Mouse (Mus musculus): Measurements from ENCODE around the gene Nktr. TPM values are rescaled to one million over a fixed set of nuclear protein-coding genes. Genes with fewer than 3 reads are reported as not detected.

The Nktr gene
- 46.8 and 64.6 TPM in 2 replicates for polyA plus RNA-seq (2014; fragmentation: Nextera tagmentation; extraction: Ambion mirVana)

GRCm38 (mm10) chr9:121718792-121719318 is at the start of gene Nktr:
Nktr (plus strand) TSS chr9:121719169.
- Histone ChIP-seq H3K4me2 (peak within 1 kb of the TSS; percentile 88), H3K27me3 (ENCODE audit: control insufficient read depth, insufficient read depth, low read length) (no peaks in the 10 kb centered on the region), H3K4me3 (ENCODE audit: low read depth, low read length) (peak within 1 kb of the TSS; percentile 81), H3K36me3 (ENCODE audit: control insufficient read depth, insufficient read depth, low read length) (no peaks in the 10 kb centered on the region), H3K9ac (ENCODE audit: low read depth, low read length) (peak within 1 kb of the TSS; percentile 93), H3K9me3 (replicated peaks; ENCODE audit: control insufficient read depth, low read length) (no peaks in the 10 kb centered on the region), H3K4me1 (ENCODE audit: control insufficient read depth, insufficient read depth, low read length) (peaks cover 7% of the 10 kb centered on the region), H3K27ac (ENCODE audit: low read depth, low read length) (peak within 1 kb of the TSS; percentile 96)
- WGBS (ENCODE audit: insufficient replicate concordance), result under 1% methylated on average over 56 of the region's 61 CpGs
- ATAC-seq (replicated peaks; ENCODE audit: insufficient number of reproducible peaks, low FRiP score, low TSS enrichment), result peak; percentile 99

DNA sequence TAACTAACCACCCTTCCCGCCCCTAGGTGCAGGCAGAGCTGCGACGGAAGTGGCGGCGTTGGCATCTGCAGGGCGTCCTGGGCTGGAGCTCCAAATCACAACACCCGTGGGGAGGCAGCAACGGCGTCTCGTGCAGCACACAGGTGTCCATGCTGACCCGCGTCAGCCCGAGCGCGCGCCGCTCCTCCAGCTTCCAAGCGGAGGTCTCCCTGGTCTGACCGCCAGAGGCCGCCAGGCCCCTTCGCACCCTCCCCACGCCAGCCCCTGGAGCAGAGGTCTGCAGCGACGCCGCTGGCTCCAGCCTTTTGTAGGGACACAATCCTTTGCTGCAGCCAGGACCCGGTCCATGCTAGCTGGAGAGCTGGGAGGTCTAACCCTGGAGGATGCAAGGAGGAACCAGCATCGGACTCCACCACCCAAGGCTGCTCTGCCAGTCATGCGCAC is 49.6 kb upstream of the Nktr start:
- peak overlapping the region; percentile 27 for H3K4me3 ChIP-seq (ENCODE audit: low read depth, low read length)
- WGBS (ENCODE audit: insufficient replicate concordance), result 1% methylated on average over 28 of the region's 28 CpGs
- H3K27ac ChIP-seq (ENCODE audit: low read depth, low read length), result no peak overlapping the region
- H3K4me2 ChIP-seq, result peak overlapping the region; percentile 71
- H3K9me3 ChIP-seq (replicated peaks; ENCODE audit: control insufficient read depth, low read length), result no peaks in the 10 kb centered on the region
- no peaks in the 10 kb centered on the region for H3K36me3 ChIP-seq (ENCODE audit: control insufficient read depth, insufficient read depth, low read length)
- ATAC-seq (replicated peaks; ENCODE audit: insufficient number of reproducible peaks, low FRiP score, low TSS enrichment), result no peak; the same call in 1 of the 2 replicates
- peaks cover 26% of the 10 kb centered on the region for H3K4me1 ChIP-seq (ENCODE audit: control insufficient read depth, insufficient read depth, low read length)
- peak overlapping the region; percentile 53; the same call in 1 of the 2 replicates for H3K9ac ChIP-seq (ENCODE audit: low read depth, low read length)
- H3K27me3 ChIP-seq (ENCODE audit: control insufficient read depth, insufficient read depth, low read length), result peaks cover 44% of the 10 kb centered on the region

- Histone ChIP-seq H3K36me3 (ENCODE audit: control insufficient read depth, insufficient read depth, low read length) (no peaks in the 10 kb centered on the region), H3K4me2 (no peak overlapping the region), H3K27me3 (ENCODE audit: control insufficient read depth, insufficient read depth, low read length) (peaks cover 35% of the 10 kb centered on the region), H3K27ac (ENCODE audit: low read depth, low read length) (no peak overlapping the region), H3K4me1 (ENCODE audit: control insufficient read depth, insufficient read depth, low read length) (peaks cover 26% of the 10 kb centered on the region), H3K9ac (ENCODE audit: low read depth, low read length) (no peak overlapping the region), H3K9me3 (replicated peaks; ENCODE audit: control insufficient read depth, low read length) (no peaks in the 10 kb centered on the region), H3K4me3 (ENCODE audit: low read depth, low read length) (no peak overlapping the region)
- WGBS (ENCODE audit: insufficient replicate concordance), result 25% methylated on average over 7 of the region's 7 CpGs
- no peak for ATAC-seq (replicated peaks; ENCODE audit: insufficient number of reproducible peaks, low FRiP score, low TSS enrichment)
Observed at GRCm38 (mm10) chr9:121671300-121671699, 47.7 kb upstream of the Nktr start.

GRCm38 (mm10) chr9:121672311-121672710 is 46.7 kb upstream of the Nktr start:
- 22% methylated on average over 5 of the region's 5 CpGs for WGBS (ENCODE audit: insufficient replicate concordance)
- H3K4me2 ChIP-seq, result no peak overlapping the region
- no peak overlapping the region for H3K27ac ChIP-seq (ENCODE audit: low read depth, low read length)
- H3K9me3 ChIP-seq (replicated peaks; ENCODE audit: control insufficient read depth, low read length), result no peaks in the 10 kb centered on the region
- H3K27me3 ChIP-seq (ENCODE audit: control insufficient read depth, insufficient read depth, low read length), result peaks cover 26% of the 10 kb centered on the region
- no peaks in the 10 kb centered on the region for H3K36me3 ChIP-seq (ENCODE audit: control insufficient read depth, insufficient read depth, low read length)
- no peak overlapping the region for H3K4me3 ChIP-seq (ENCODE audit: low read depth, low read length)
- no peak for ATAC-seq (replicated peaks; ENCODE audit: insufficient number of reproducible peaks, low FRiP score, low TSS enrichment)
- no peak overlapping the region for H3K9ac ChIP-seq (ENCODE audit: low read depth, low read length)
- H3K4me1 ChIP-seq (ENCODE audit: control insufficient read depth, insufficient read depth, low read length), result peaks cover 26% of the 10 kb centered on the region

- Histone ChIP-seq H3K9ac (ENCODE audit: low read depth, low read length) (no peak overlapping the region), H3K4me1 (ENCODE audit: control insufficient read depth, insufficient read depth, low read length) (peaks cover 26% of the 10 kb centered on the region), H3K9me3 (replicated peaks; ENCODE audit: control insufficient read depth, low read length) (no peaks in the 10 kb centered on the region), H3K27ac (ENCODE audit: low read depth, low read length) (no peak overlapping the region), H3K4me2 (no peak overlapping the region), H3K4me3 (ENCODE audit: low read depth, low read length) (no peak overlapping the region), H3K36me3 (ENCODE audit: control insufficient read depth, insufficient read depth, low read length) (no peaks in the 10 kb centered on the region), H3K27me3 (ENCODE audit: control insufficient read depth, insufficient read depth, low read length) (peaks cover 14% of the 10 kb centered on the region)
- 86% methylated on average over 5 of the region's 5 CpGs for WGBS (ENCODE audit: insufficient replicate concordance)
- no peak for ATAC-seq (replicated peaks; ENCODE audit: insufficient number of reproducible peaks, low FRiP score, low TSS enrichment)
Observed at GRCm38 (mm10) chr9:121673716-121674115, 45.3 kb upstream of the Nktr start.

- H3K9me3 ChIP-seq (replicated peaks; ENCODE audit: control insufficient read depth, low read length), result no peaks in the 10 kb centered on the region
- no peak overlapping the region for H3K4me2 ChIP-seq
- no peaks in the 10 kb centered on the region for H3K36me3 ChIP-seq (ENCODE audit: control insufficient read depth, insufficient read depth, low read length)
- WGBS (ENCODE audit: insufficient replicate concordance), result 78% methylated on average over 9 of the region's 9 CpGs
- no peak for ATAC-seq (replicated peaks; ENCODE audit: insufficient number of reproducible peaks, low FRiP score, low TSS enrichment)
- no peak overlapping the region for H3K27ac ChIP-seq (ENCODE audit: low read depth, low read length)
- peaks cover 6% of the 10 kb centered on the region for H3K27me3 ChIP-seq (ENCODE audit: control insufficient read depth, insufficient read depth, low read length)
- no peak overlapping the region for H3K4me3 ChIP-seq (ENCODE audit: low read depth, low read length)
- H3K9ac ChIP-seq (ENCODE audit: low read depth, low read length), result no peak overlapping the region
- H3K4me1 ChIP-seq (ENCODE audit: control insufficient read depth, insufficient read depth, low read length), result peaks cover 20% of the 10 kb centered on the region
Observed at GRCm38 (mm10) chr9:121675011-121675410, 44.0 kb upstream of the Nktr start.

GRCm38 (mm10) chr9:121675556-121675955 is 43.4 kb upstream of the Nktr start:
- H3K4me2 ChIP-seq, result no peak overlapping the region
- peaks cover 16% of the 10 kb centered on the region for H3K4me1 ChIP-seq (ENCODE audit: control insufficient read depth, insufficient read depth, low read length)
- H3K9me3 ChIP-seq (replicated peaks; ENCODE audit: control insufficient read depth, low read length), result no peaks in the 10 kb centered on the region
- H3K27ac ChIP-seq (ENCODE audit: low read depth, low read length), result no peak overlapping the region
- no peak for ATAC-seq (replicated peaks; ENCODE audit: insufficient number of reproducible peaks, low FRiP score, low TSS enrichment)
- H3K27me3 ChIP-seq (ENCODE audit: control insufficient read depth, insufficient read depth, low read length), result peaks cover 2% of the 10 kb centered on the region; the same call in 1 of the 2 replicates
- no peaks in the 10 kb centered on the region for H3K36me3 ChIP-seq (ENCODE audit: control insufficient read depth, insufficient read depth, low read length)
- no peak overlapping the region for H3K9ac ChIP-seq (ENCODE audit: low read depth, low read length)
- no peak overlapping the region for H3K4me3 ChIP-seq (ENCODE audit: low read depth, low read length)
- WGBS (ENCODE audit: insufficient replicate concordance), result 82% methylated on average over 2 of the region's 2 CpGs

GRCm38 (mm10) chr9:121677069-121677468 is 41.9 kb upstream of the Nktr start:
- Histone ChIP-seq H3K9ac (ENCODE audit: low read depth, low read length) (no peak overlapping the region), H3K27ac (ENCODE audit: low read depth, low read length) (no peak overlapping the region), H3K36me3 (ENCODE audit: control insufficient read depth, insufficient read depth, low read length) (no peaks in the 10 kb centered on the region), H3K27me3 (ENCODE audit: control insufficient read depth, insufficient read depth, low read length) (0 out of 2 replicates have a peak, but pooled peaks cover 2% of the 10 kb centered on the region), H3K4me2 (no peak overlapping the region), H3K4me3 (ENCODE audit: low read depth, low read length) (no peak overlapping the region), H3K9me3 (replicated peaks; ENCODE audit: control insufficient read depth, low read length) (no peaks in the 10 kb centered on the region), H3K4me1 (ENCODE audit: control insufficient read depth, insufficient read depth, low read length) (peaks cover 10% of the 10 kb centered on the region)
- 52% methylated on average over 4 of the region's 4 CpGs for WGBS (ENCODE audit: insufficient replicate concordance)
- ATAC-seq (replicated peaks; ENCODE audit: insufficient number of reproducible peaks, low FRiP score, low TSS enrichment), result no peak

DNA sequence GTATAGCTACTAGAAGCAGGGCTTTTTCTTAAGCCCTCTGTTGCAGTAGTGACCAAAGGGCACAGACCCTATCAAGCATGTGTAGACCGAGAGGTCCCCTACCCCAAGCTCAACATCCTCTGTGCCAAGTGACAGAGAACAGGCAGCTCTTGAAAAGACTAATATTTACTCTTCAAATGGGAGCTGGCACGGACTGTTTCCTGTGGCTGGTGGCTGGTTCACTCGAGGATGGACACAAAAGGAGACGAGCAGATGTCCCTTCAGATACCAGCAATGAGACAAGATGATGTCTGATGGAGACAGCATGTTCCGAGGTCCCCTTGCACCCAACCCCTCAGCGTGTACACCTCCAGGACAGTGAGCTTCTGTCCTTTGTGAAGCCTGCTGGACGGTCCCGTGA is 41.5 kb upstream of the Nktr start:
- no peaks in the 10 kb centered on the region for H3K9me3 ChIP-seq (replicated peaks; ENCODE audit: control insufficient read depth, low read length)
- 60% methylated on average over 8 of the region's 8 CpGs for WGBS (ENCODE audit: insufficient replicate concordance)
- no peak for ATAC-seq (replicated peaks; ENCODE audit: insufficient number of reproducible peaks, low FRiP score, low TSS enrichment)

More for the DNA sequence above, 41.5 kb upstream of the Nktr start:
- Histone ChIP-seq H3K4me3 (ENCODE audit: low read depth, low read length) (no peak overlapping the region), H3K27ac (ENCODE audit: low read depth, low read length) (no peak overlapping the region), H3K4me2 (no peak overlapping the region), H3K27me3 (ENCODE audit: control insufficient read depth, insufficient read depth, low read length) (0 out of 2 replicates have a peak, but pooled peaks cover 2% of the 10 kb centered on the region), H3K9ac (ENCODE audit: low read depth, low read length) (no peak overlapping the region), H3K36me3 (ENCODE audit: control insufficient read depth, insufficient read depth, low read length) (no peaks in the 10 kb centered on the region), H3K4me1 (ENCODE audit: control insufficient read depth, insufficient read depth, low read length) (peaks cover 6% of the 10 kb centered on the region)

All from heart, embryonic 11.5 days (tissue).